Mouse (Mus musculus) heart, embryonic 15.5 days (tissue): ENCODE results near the gene Psmd11. TPM values are rescaled to one million over a fixed set of nuclear protein-coding genes. Genes with fewer than 3 reads are reported as not detected.

Source experiments
- ATAC-seq: fragments of 200-750 bp; cut with Nextera tagmentation; replicated peaks from 2 replicates; pipeline ENCODE4 v1.8.0; 2017; ENCODE audit warnings: low read depth, moderate TSS enrichment; ENCODE audit not compliant: insufficient number of reproducible peaks, insufficient read depth, low FRiP score
- H3K27ac ChIP-seq: fragments of 300-500 bp; sonication (generic); 2 replicates; pipeline ENCODE4 v1.5.1; 2015; ENCODE audit warnings: mild to moderate bottlenecking, inconsistent platforms
- H3K27me3 ChIP-seq: fragments of 300-500 bp; sonication (generic); 2 replicates; pipeline ENCODE4 v1.6.1; 2015; ENCODE audit warnings: inconsistent platforms
- H3K36me3 ChIP-seq: fragments of 300-500 bp; sonication (generic); 2 replicates; pipeline ENCODE4 v1.6.1; 2015; ENCODE audit warnings: mild to moderate bottlenecking, inconsistent platforms
- H3K4me1 ChIP-seq: fragments of 300-500 bp; sonication (generic); replicated peaks from 2 replicates; pipeline ENCODE4 v1.6.1; 2015; ENCODE audit warnings: inconsistent platforms
- H3K4me2 ChIP-seq: fragments of 300-500 bp; sonication (generic); 2 replicates; pipeline ENCODE4 v1.6.1; 2015; ENCODE audit warnings: inconsistent platforms, mild to moderate bottlenecking, moderate library complexity
- H3K4me3 ChIP-seq: fragments of 300-500 bp; sonication (generic); 2 replicates; pipeline ENCODE4 v1.5.1; 2015; ENCODE audit warnings: mild to moderate bottlenecking, inconsistent platforms
- H3K9ac ChIP-seq: fragments of 300-500 bp; sonication (generic); 2 replicates; pipeline ENCODE4 v1.6.1; 2015; ENCODE audit warnings: mild to moderate bottlenecking, inconsistent platforms
- H3K9me3 ChIP-seq: fragments of 300-500 bp; sonication (generic); replicated peaks from 2 replicates; pipeline ENCODE4 v1.6.1; 2016; ENCODE audit warnings: inconsistent platforms
- WGBS: fragments of 180-500 bp; shearing (Covaris S2); methylation state at CpG from one replicate; pipeline ENCODE4 v1.1.7; 2015; ENCODE audit warnings: mixed read lengths; 5-methylcytosine and 5-hydroxymethylcytosine counted together
- polyA plus RNA-seq: library from polyadenylated mRNA; unstranded; fragments of >200 nt; fragmentation: Nextera tagmentation; extraction: Ambion mirVana; gene quantifications from 2 replicates; pipeline ENCODE4 v1.2.1, GENCODE M21; 2015

Psmd11 gene
- polyA plus RNA-seq, 1 experiment from 2014 or later, result 177 TPM

GRCm38 (mm10) chr11:80497225-80497919 is 69.0 kb downstream of the Psmd11 start:
- 58% methylated on average over 10 of the region's 10 CpGs for WGBS
- H3K27ac ChIP-seq, result peak overlapping the region; percentile 10; the same call in 1 of the 2 replicates
- peaks cover 31% of the 10 kb centered on the region for H3K4me1 ChIP-seq
- H3K27me3 ChIP-seq, result no peaks in the 10 kb centered on the region
- H3K36me3 ChIP-seq, result no peaks in the 10 kb centered on the region
- no peak overlapping the region for H3K9ac ChIP-seq
- ATAC-seq, result no peak
- H3K4me3 ChIP-seq, result no peak overlapping the region
- H3K9me3 ChIP-seq, result no peaks in the 10 kb centered on the region
- H3K4me2 ChIP-seq, result no peak overlapping the region

GRCm38 (mm10) chr11:80498328-80499070 is 70.1 kb downstream of the Psmd11 start:
- H3K4me2 ChIP-seq, result peak overlapping the region; percentile 15
- no peak overlapping the region for H3K4me3 ChIP-seq
- H3K9me3 ChIP-seq, result no peaks in the 10 kb centered on the region
- H3K27ac ChIP-seq, result peak overlapping the region; percentile 58
- H3K9ac ChIP-seq, result 0 out of 2 replicates have a peak overlapping the region, but pooled peaks have one; percentile 14
- H3K4me1 ChIP-seq, result peaks cover 28% of the 10 kb centered on the region
- H3K27me3 ChIP-seq, result no peaks in the 10 kb centered on the region
- 46% methylated on average over 11 of the region's 11 CpGs for WGBS
- 0 out of 2 replicates have a peak, but pooled peaks have one; percentile 2 for ATAC-seq
- no peaks in the 10 kb centered on the region for H3K36me3 ChIP-seq

- Histone ChIP-seq H3K4me3 (no peak overlapping the region), H3K4me1 (peaks cover 34% of the 10 kb centered on the region), H3K4me2 (no peak overlapping the region), H3K9me3 (no peaks in the 10 kb centered on the region), H3K27me3 (no peaks in the 10 kb centered on the region), H3K9ac (no peak overlapping the region), H3K27ac (peak overlapping the region; percentile 58), H3K36me3 (no peaks in the 10 kb centered on the region)
- ATAC-seq, result no peak
- WGBS, result 76% methylated on average over 4 of the region's 4 CpGs
These were observed 71.1 kb downstream of the Psmd11 start for GRCm38 (mm10) chr11:80499550-80499952.

- Histone ChIP-seq H3K27me3 (no peaks in the 10 kb centered on the region), H3K9me3 (no peaks in the 10 kb centered on the region), H3K9ac (no peak overlapping the region), H3K4me3 (no peak overlapping the region), H3K4me1 (peaks cover 28% of the 10 kb centered on the region), H3K27ac (no peak overlapping the region), H3K36me3 (no peaks in the 10 kb centered on the region), H3K4me2 (no peak overlapping the region)
- WGBS, result 89% methylated on average over 6 of the region's 6 CpGs
- ATAC-seq, result no peak
These were observed 74.9 kb downstream of the Psmd11 start for GRCm38 (mm10) chr11:80503281-80503680.

GRCm38 (mm10) chr11:80503726-80504452 is 75.5 kb downstream of the Psmd11 start:
- no peaks in the 10 kb centered on the region for H3K27me3 ChIP-seq
- H3K9ac ChIP-seq, result no peak overlapping the region
- H3K4me3 ChIP-seq, result no peak overlapping the region
- peaks cover 27% of the 10 kb centered on the region for H3K4me1 ChIP-seq
- H3K27ac ChIP-seq, result no peak overlapping the region
- no peaks in the 10 kb centered on the region for H3K36me3 ChIP-seq
- no peak overlapping the region for H3K4me2 ChIP-seq
- ATAC-seq, result no peak; the same call in 1 of the 2 replicates
- WGBS, result 50% methylated on average over 13 of the region's 13 CpGs
- H3K9me3 ChIP-seq, result no peaks in the 10 kb centered on the region

- no peak overlapping the region for H3K27ac ChIP-seq
- no peak overlapping the region for H3K4me2 ChIP-seq
- no peak for ATAC-seq
- no peak overlapping the region for H3K9ac ChIP-seq
- no peak overlapping the region for H3K4me3 ChIP-seq
- no peaks in the 10 kb centered on the region for H3K27me3 ChIP-seq
- no peaks in the 10 kb centered on the region for H3K9me3 ChIP-seq
- H3K4me1 ChIP-seq, result peaks cover 24% of the 10 kb centered on the region
- WGBS, result 49% methylated on average over 6 of the region's 6 CpGs
- no peaks in the 10 kb centered on the region for H3K36me3 ChIP-seq
These were observed 76.3 kb downstream of the Psmd11 start for GRCm38 (mm10) chr11:80504519-80505385.

- H3K36me3 ChIP-seq, result no peaks in the 10 kb centered on the region
- no peak for ATAC-seq
- no peaks in the 10 kb centered on the region for H3K9me3 ChIP-seq
- H3K4me2 ChIP-seq, result no peak overlapping the region
- H3K27ac ChIP-seq, result no peak overlapping the region
- H3K4me3 ChIP-seq, result no peak overlapping the region
- no peak overlapping the region for H3K9ac ChIP-seq
- 90% methylated on average over 3 of the region's 3 CpGs for whole genome bisulfite sequencing
- peaks cover 24% of the 10 kb centered on the region for H3K4me1 ChIP-seq
- H3K27me3 ChIP-seq, result no peaks in the 10 kb centered on the region
These were observed 77.2 kb downstream of the Psmd11 start for GRCm38 (mm10) chr11:80505581-80505980.

- H3K4me2 ChIP-seq, result no peak overlapping the region
- H3K27ac ChIP-seq, result no peak overlapping the region
- H3K4me1 ChIP-seq, result peaks cover 24% of the 10 kb centered on the region
- no peaks in the 10 kb centered on the region for H3K9me3 ChIP-seq
- no peak overlapping the region for H3K9ac ChIP-seq
- no peak overlapping the region for H3K4me3 ChIP-seq
- no peaks in the 10 kb centered on the region for H3K36me3 ChIP-seq
- no peak for ATAC-seq
- no peaks in the 10 kb centered on the region for H3K27me3 ChIP-seq
These were observed 78.1 kb downstream of the Psmd11 start for GRCm38 (mm10) chr11:80506483-80506882.

- no peak overlapping the region for H3K4me3 ChIP-seq
- ATAC-seq, result no peak
- H3K36me3 ChIP-seq, result no peaks in the 10 kb centered on the region
- no peak overlapping the region for H3K9ac ChIP-seq
- 81% methylated on average over 6 of the region's 6 CpGs for WGBS
- peaks cover 24% of the 10 kb centered on the region for H3K4me1 ChIP-seq
- no peaks in the 10 kb centered on the region for H3K27me3 ChIP-seq
- no peaks in the 10 kb centered on the region for H3K9me3 ChIP-seq
- no peak overlapping the region for H3K27ac ChIP-seq
- H3K4me2 ChIP-seq, result no peak overlapping the region
These were observed 79.4 kb downstream of the Psmd11 start for GRCm38 (mm10) chr11:80507791-80508190.

GRCm38 (mm10) chr11:80508361-80509175 is 80.2 kb downstream of the Psmd11 start:
- no peaks in the 10 kb centered on the region for H3K36me3 ChIP-seq
- H3K4me1 ChIP-seq, result peaks cover 24% of the 10 kb centered on the region
- H3K27me3 ChIP-seq, result no peaks in the 10 kb centered on the region
- H3K9ac ChIP-seq, result peak overlapping the region; percentile 8; the same call in 1 of the 2 replicates
- peak overlapping the region; percentile 77 for H3K27ac ChIP-seq
- WGBS, result 18% methylated on average over 19 of the region's 19 CpGs
- H3K4me3 ChIP-seq, result peak overlapping the region; percentile 28
- H3K9me3 ChIP-seq, result no peaks in the 10 kb centered on the region
- peak overlapping the region; percentile 59 for H3K4me2 ChIP-seq
- ATAC-seq, result no peak
